Mouse (Mus musculus): ENCODE results near the gene Sox5.

The Sox5 gene

GRCm38 (mm10) chr6:144652876-144653275 is 128.9 kb downstream of the Sox5 start:
- WGBS, result 88% methylated on average over 5 of the region's 5 CpGs

- WGBS, result 71% methylated on average over 9 of the region's 9 CpGs
Measured at GRCm38 (mm10) chr6:144648896-144649295, 132.9 kb downstream of the Sox5 start.

GRCm38 (mm10) chr6:144648124-144648591 is 133.6 kb downstream of the Sox5 start:
- WGBS, result 67% methylated on average over 4 of the region's 4 CpGs

- 75% methylated on average over 3 of the region's 3 CpGs for WGBS
Measured at GRCm38 (mm10) chr6:144646331-144646730, 135.4 kb downstream of the Sox5 start.

- WGBS, result 79% methylated on average over 4 of the region's 4 CpGs
Measured at GRCm38 (mm10) chr6:144645796-144646195, 136.0 kb downstream of the Sox5 start.

GRCm38 (mm10) chr6:144644711-144645110 is 137.1 kb downstream of the Sox5 start:
- WGBS, result 80% methylated on average over 4 of the region's 4 CpGs

- 78% methylated on average over 5 of the region's 5 CpGs for WGBS
Measured at GRCm38 (mm10) chr6:144643601-144644000, 138.2 kb downstream of the Sox5 start.

- 83% methylated on average over 5 of the region's 5 CpGs for WGBS
Measured at GRCm38 (mm10) chr6:144641888-144642287, 139.9 kb downstream of the Sox5 start.

GRCm38 (mm10) chr6:144640591-144640990 is 141.2 kb downstream of the Sox5 start:
- WGBS, result 89% methylated on average over 3 of the region's 3 CpGs

- 86% methylated on average over 5 of the region's 5 CpGs for WGBS
Measured at GRCm38 (mm10) chr6:144638547-144638946, 143.2 kb downstream of the Sox5 start.

- 60% methylated on average over 7 of the region's 7 CpGs for WGBS
Measured at GRCm38 (mm10) chr6:144627539-144628115, 154.2 kb downstream of the Sox5 start.

- 84% methylated on average over 3 of the region's 3 CpGs for WGBS
Measured at GRCm38 (mm10) chr6:144621089-144621769, 160.5 kb downstream of the Sox5 start.

- WGBS, result 51% methylated on average over 4 of the region's 4 CpGs
Measured at GRCm38 (mm10) chr6:144611383-144611791, 170.4 kb downstream of the Sox5 start.

- WGBS, result 86% methylated on average over 8 of the region's 8 CpGs
Measured at GRCm38 (mm10) chr6:144610878-144611277, 170.9 kb downstream of the Sox5 start.

GRCm38 (mm10) chr6:144602883-144603282 is 178.9 kb downstream of the Sox5 start:
- 81% methylated on average over 4 of the region's 4 CpGs for WGBS

- 92% methylated on average over 5 of the region's 5 CpGs for WGBS
Measured at GRCm38 (mm10) chr6:144600351-144600750, 181.4 kb downstream of the Sox5 start.

GRCm38 (mm10) chr6:144598324-144598973 is 183.3 kb downstream of the Sox5 start:
- WGBS, result 45% methylated on average over 6 of the region's 6 CpGs

- 38% methylated on average over 8 of the region's 8 CpGs for WGBS
Measured at GRCm38 (mm10) chr6:144596536-144597210, 185.1 kb downstream of the Sox5 start.

GRCm38 (mm10) chr6:144584854-144585253 is 196.9 kb downstream of the Sox5 start:
- WGBS, result 64% methylated on average over 5 of the region's 5 CpGs

GRCm38 (mm10) chr6:144584074-144584840 is 197.5 kb downstream of the Sox5 start:
- WGBS, result 91% methylated on average over 11 of the region's 11 CpGs

GRCm38 (mm10) chr6:144579301-144579700 is 202.5 kb downstream of the Sox5 start:
- 38% methylated on average over 12 of the region's 12 CpGs for WGBS

Measured in cerebral cortex, adult 2 months (tissue).